Mouse (Mus musculus) retina, adult 2 months (tissue): Measurements from ENCODE around the gene Rsg1.

ENCODE experiments used
- DNase-seq: peaks from one replicate; pipeline ENCODE4 v3.0.0-alpha.2; 2012; ENCODE audit warnings: low read depth, low spot score

Gene Rsg1

DNA sequence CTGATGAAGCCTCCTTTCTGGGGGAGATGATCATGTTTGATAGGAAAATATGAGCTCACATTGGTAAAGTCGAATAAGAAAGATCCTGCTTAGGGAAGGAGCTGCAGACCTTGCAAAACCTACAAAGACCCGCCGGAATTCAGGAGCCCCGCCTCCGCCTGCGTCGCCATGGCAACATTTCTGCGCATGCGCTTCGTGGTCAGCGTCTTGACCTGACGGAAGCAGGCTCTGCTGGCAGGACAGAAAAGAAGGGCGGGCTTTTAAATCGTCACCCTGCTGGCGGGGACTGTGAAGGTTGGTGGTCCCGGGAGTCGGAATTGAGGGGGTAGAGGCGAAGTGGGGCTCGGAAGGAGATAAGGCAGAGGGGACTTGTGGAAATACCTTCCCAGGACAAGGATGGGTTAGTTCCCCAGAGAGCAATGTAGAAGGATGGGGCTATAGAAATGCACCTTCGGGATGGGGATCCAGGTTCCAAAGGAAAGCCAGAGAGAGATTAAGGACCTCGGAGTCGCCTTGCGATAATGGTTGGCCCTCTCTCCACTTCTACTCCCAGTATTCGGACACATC is at the start of gene Rsg1:
TSS of gene Rsg1 (plus strand) at position 187 of the 567 bp plus-strand sequence.
- DNase-seq, result peak; percentile 57

- no peak for DNase-seq
Measured at GRCm38 (mm10) chr4:141165744-141166292, 47.9 kb upstream of the Rsg1 start.

GRCm38 (mm10) chr4:141167156-141167555 is 46.6 kb upstream of the Rsg1 start:
- DNase-seq, result no peak

- DNase-seq, result no peak
Measured at GRCm38 (mm10) chr4:141172121-141172520, 41.6 kb upstream of the Rsg1 start.

- no peak for DNase-seq
Measured at GRCm38 (mm10) chr4:141175783-141176182, 38.0 kb upstream of the Rsg1 start.

DNA sequence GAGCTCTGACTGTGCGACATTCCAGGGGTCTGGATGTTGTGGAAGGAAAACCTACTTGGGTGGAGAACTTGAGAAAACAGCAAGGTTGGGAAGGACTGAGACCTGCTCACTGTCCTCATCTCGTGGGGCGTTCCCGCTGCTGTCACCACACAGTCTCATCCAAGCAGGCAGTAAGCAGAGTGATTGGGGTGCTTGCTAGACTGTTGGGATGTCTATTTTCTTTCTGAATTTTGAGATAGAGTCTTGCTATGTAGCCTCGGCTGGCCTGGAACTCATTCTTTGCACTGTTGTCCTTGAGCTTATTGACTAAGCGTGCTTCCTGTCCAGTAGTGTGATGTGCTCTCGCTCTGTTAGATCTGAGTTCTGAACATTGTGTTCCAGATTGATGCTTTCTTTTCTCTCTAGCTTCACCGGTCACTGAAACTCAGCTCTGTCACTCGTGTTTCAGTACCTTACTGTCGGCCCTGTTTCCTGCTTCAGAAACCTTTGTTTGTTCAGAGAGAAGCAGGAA is 37.4 kb upstream of the Rsg1 start:
- no peak for DNase-seq

GRCm38 (mm10) chr4:141178500-141178899 is 35.3 kb upstream of the Rsg1 start:
- no peak for DNase-seq

DNA sequence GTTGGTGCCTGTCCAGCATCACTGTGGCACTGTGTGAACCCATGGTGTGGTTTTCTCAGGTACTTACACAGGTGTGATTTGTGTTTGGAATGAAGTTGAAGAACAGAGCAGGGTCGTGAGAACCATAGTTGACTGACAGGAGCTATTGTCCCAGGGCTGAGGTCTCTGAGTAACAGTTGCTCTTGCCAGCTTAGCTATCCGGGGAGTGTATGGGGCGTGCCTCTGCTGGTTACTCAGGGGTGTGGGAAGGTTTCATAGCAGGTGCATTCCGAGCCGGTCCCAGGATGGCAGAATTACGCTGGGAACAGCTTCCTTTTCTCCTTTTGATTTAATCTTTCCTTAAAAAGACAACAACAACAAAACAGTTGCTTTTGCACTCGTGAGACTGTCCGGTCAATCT is 32.9 kb upstream of the Rsg1 start:
- DNase-seq, result no peak

- no peak for DNase-seq
Measured at GRCm38 (mm10) chr4:141181981-141182380, 31.8 kb upstream of the Rsg1 start.

GRCm38 (mm10) chr4:141183932-141184331 is 29.8 kb upstream of the Rsg1 start:
- no peak for DNase-seq

- no peak for DNase-seq
Measured at GRCm38 (mm10) chr4:141184426-141184825, 29.3 kb upstream of the Rsg1 start.

GRCm38 (mm10) chr4:141186923-141187836 is 26.6 kb upstream of the Rsg1 start:
- no peak for DNase-seq

- no peak for DNase-seq
Measured at GRCm38 (mm10) chr4:141191294-141191693, 22.5 kb upstream of the Rsg1 start.

- DNase-seq, result no peak
Measured at GRCm38 (mm10) chr4:141194553-141194952, 19.2 kb upstream of the Rsg1 start.

DNA sequence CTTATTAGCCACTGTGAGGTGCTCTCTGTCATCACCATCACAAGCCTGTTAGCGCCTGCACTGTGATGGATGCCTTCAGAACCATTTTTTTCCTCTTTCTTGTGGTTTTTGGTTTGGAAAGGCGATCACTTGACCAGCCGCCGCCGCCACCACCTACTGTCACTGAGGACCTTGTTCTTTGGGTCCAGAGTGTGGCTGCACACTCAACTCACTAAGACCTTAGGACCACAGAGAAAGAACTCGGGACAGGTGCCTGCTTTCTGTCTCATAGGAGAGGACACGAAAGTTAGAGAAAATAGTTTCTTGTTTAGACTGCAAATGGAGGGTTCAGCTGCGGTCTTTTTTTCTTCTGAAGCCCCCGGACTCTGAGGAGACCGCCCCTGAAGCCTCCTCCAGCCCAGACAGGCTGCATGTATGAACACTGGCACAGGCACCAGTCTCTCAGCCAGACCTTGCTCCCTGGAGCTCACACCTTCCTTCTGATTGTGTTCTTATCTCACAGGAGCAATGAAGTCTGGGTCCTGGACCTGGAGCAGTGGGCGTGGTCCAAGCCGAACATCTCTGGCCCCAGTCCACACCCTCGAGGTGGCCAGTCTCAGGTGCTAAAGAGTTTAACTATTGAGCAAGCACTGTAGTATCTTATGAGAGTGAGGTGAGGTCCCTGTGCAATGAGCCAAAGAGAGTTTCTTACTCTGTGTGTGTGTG is 16.6 kb upstream of the Rsg1 start:
- no peak for DNase-seq

DNA sequence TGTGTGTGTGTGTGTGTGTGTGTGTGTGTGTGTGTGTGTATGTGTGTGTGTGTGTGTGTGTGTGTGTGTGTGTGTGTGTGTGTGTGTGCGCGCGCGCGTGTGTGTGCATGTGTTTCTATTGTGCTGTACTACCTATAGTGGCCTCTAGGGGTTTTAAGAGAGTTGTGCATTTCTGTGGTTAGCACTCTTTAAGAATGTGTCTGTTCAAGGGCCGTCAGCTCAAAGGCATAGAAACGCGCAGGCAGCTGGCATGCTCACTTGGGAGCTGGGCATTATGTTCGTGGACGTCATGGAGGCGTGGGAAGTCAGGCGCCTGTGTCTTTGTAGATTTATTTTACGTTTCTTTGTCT is 16.1 kb upstream of the Rsg1 start:
- no peak for DNase-seq

GRCm38 (mm10) chr4:141200906-141201305 is 12.8 kb upstream of the Rsg1 start:
- no peak for DNase-seq

GRCm38 (mm10) chr4:141202192-141202591 is 11.6 kb upstream of the Rsg1 start:
- DNase-seq, result no peak

DNA sequence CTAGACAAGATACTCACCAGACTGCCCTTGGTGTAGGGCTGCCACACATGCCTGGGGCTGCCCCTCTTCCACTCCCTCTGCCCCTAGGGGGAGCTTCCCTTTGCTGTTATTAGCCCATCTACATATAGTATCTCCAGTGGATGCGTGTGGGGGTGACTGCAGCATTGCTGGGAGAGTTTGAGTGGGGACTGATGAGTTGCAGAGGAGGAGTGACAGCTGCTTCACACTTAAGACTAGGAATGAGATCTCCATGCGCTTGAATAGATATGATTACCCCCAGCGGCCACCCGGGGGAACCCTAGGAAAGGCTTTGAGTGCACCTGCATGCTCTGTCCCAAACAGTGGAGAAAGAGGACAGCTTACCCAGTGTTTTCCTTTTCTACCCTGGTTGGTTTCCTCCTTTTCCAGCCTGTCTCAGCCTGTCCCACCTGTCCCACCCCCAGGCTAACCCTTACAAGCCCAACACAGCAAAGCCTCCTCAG is 9.1 kb upstream of the Rsg1 start:
- DNase-seq, result no peak

- no peak for DNase-seq
Measured at GRCm38 (mm10) chr4:141207081-141207480, 6.7 kb upstream of the Rsg1 start.

GRCm38 (mm10) chr4:141210524-141211219 is 3.1 kb upstream of the Rsg1 start:
- no peak for DNase-seq
